Mouse (Mus musculus): Measurements from ENCODE around the gene Spaca4. TPM values are rescaled to one million over a fixed set of nuclear protein-coding genes. Genes with fewer than 3 reads are reported as not detected.

The Spaca4 gene
- polyA plus RNA-seq, 1 experiment from 2014 or later, result not detected

DNA sequence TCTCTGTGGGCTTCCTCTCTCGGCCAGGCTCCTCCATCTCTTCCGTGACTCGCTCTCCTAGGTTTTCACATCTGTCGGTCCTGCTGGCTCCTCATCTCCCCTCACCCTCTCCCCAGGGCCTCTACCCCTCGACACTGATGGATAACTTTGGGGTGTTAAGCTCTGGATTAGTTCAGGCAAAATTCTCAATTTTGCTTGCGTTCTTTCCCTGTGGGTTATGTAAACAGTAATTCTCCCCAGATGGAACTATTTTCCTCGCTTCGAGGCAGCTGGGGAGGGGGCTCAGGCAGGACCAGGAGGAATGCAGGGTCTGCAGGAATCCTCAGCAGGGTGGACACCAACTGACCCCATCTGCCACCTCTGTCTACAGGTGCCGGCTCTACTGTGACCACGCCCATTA is 39.8 kb downstream of the Spaca4 start:
- no peaks in the 10 kb centered on the region for H3K9me3 ChIP-seq
- no peak overlapping the region for H3K4me2 ChIP-seq (replicated peaks)
- H3K4me3 ChIP-seq, result no peak overlapping the region
- H3K9ac ChIP-seq (replicated peaks), result no peak overlapping the region
- H3K27ac ChIP-seq (replicated peaks), result no peak overlapping the region
- no peaks in the 10 kb centered on the region for H3K27me3 ChIP-seq
- WGBS, result 75% methylated on average over 10 of the region's 10 CpGs
- H3K36me3 ChIP-seq, result no peaks in the 10 kb centered on the region
- H3K4me1 ChIP-seq, result peaks cover 8% of the 10 kb centered on the region
- no peak for ATAC-seq (replicated peaks)

DNA sequence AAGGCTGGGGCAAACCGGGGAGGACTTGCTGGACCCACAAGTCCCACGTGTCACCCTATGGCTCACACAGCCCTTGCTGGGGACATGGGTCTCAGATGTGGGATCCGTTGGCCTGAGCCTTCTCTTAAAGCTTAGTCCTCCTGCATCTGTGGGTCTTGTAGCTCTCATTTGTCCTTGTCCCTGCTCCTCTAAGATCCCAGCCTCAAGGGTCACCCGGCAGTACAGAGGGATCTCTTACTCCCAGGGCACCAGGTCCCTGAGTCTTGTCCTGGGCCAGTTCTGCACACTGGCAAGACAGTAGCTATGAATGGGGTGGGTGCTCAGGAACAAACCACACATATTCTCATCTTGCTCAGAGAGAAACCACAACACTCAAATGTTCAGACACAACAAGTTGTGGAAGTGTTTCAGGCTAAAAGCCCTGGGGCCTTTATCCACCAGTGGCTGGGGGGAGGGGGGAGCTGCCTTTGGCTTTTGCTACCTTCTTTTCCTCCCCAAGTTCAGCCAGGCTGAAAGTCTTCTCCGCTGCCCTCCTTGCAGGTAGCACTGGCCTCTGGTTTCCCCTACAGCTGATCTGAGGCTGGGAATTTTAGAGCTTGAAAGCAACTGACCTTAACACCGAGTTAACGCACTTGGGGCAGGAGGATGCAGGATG is 42.1 kb downstream of the Spaca4 start, which contains the start of gene Ntn5:
Ntn5 (plus strand) TSS at position 627 of the 655 bp plus-strand sequence.
- Histone ChIP-seq H3K27me3 (no peaks in the 10 kb centered on the region), H3K4me3 (no peak within 1 kb of the TSS), H3K4me2 (replicated peaks) (no peak within 1 kb of the TSS), H3K36me3 (no peaks in the 10 kb centered on the region), H3K4me1 (peaks cover 8% of the 10 kb centered on the region), H3K9ac (replicated peaks) (no peak within 1 kb of the TSS), H3K27ac (replicated peaks) (peak within 1 kb of the TSS; percentile 69), H3K9me3 (no peaks in the 10 kb centered on the region)
- no peak for ATAC-seq (replicated peaks)
- WGBS, result 75% methylated on average over 7 of the region's 7 CpGs

DNA sequence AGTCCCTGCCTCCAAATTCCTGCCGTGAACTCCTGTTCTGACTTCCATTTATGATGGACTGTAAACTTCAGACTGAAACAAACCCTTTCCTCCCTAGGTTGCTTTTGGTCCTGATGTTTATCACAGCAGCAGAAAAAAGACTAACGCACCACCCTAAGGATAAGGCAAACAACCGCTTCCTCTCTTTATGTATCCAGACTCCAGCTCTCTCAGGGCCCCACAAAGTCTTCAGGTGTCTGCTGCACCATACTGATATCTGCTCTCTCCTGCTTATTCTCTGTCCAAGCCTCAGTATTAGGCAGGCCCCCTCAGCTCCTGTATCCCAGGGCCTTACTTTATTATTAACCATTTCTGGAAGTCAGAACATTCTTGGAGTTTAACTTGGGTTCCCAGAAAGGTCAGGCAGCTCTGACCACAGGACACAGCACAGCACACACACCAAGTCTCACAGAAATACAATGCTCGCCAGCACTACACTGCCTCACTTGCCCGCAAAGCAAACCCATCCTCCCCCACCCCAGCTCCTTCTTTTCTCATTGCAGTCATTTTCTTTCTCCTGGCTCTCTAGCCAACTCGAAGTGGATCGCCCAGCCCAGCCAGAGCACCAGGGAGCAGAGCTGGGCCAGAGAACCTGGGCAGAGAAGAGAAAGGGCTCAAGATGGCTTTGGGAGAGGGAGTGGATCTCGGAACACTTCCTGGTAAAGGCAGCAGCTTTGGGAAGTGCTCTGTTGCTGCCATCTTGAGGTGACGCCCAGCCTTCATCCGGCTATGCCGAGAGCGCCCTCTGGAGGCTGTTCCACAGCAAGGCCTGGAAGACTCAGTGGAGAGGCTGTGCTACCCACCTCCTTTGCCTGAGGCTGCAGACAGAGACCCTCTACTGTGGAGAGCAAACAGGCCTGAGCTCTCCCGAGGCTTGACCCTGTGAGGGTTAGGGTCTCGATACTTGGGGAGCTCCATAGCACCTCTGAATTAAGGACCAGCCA is 43.2 kb downstream of the Spaca4 start:
- H3K27me3 ChIP-seq, result no peaks in the 10 kb centered on the region
- H3K9ac ChIP-seq (replicated peaks), result 0 out of 2 replicates have a peak overlapping the region, but pooled peaks have one; percentile 33
- H3K27ac ChIP-seq (replicated peaks), result peak overlapping the region; percentile 69
- no peaks in the 10 kb centered on the region for H3K36me3 ChIP-seq
- ATAC-seq (replicated peaks), result peak; percentile 79
- H3K4me1 ChIP-seq, result peaks cover 8% of the 10 kb centered on the region
- H3K4me3 ChIP-seq, result peak overlapping the region; percentile 16
- H3K9me3 ChIP-seq, result no peaks in the 10 kb centered on the region
- WGBS, result 29% methylated on average over 14 of the region's 14 CpGs
- H3K4me2 ChIP-seq (replicated peaks), result peak overlapping the region; percentile 32

DNA sequence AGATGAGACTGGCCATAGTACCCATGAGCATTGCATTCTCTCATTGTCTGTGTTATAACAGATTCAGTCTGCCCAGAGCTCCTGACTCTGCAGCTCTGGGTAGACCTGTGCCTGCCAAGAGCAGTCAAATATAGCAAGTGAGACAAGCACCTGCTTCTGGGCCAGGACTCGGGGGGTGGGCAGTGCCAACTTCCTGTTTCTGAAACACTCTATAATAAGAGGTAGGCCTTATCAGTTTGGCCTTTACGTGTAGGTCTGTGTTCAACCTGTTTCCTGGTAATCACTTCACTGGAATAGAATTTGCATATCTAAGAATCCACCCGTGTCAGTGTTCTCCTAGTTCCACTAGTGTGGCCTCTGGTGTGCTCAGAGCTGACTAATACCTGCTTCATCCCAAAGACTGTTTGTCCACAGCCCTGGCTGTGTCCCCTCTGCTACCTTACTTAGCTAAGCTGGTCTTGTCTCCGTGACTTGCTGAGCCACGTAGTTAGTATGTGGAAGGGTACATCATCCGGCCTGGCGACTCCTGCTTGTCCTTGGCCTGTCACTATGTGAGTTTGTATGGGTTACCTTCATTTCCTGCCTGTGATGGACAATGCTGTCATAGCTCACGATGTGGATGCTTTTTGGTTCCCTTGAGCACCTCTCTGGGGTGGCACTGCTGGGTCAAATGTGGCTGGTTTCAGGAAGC is 44.4 kb downstream of the Spaca4 start:
- no peak overlapping the region for H3K9ac ChIP-seq (replicated peaks)
- H3K27ac ChIP-seq (replicated peaks), result no peak overlapping the region
- H3K4me1 ChIP-seq, result peaks cover 8% of the 10 kb centered on the region
- ATAC-seq (replicated peaks), result no peak
- no peak overlapping the region for H3K4me2 ChIP-seq (replicated peaks)
- 89% methylated on average over 8 of the region's 8 CpGs for WGBS
- no peaks in the 10 kb centered on the region for H3K9me3 ChIP-seq
- no peak overlapping the region for H3K4me3 ChIP-seq
- no peaks in the 10 kb centered on the region for H3K36me3 ChIP-seq
- H3K27me3 ChIP-seq, result no peaks in the 10 kb centered on the region

DNA sequence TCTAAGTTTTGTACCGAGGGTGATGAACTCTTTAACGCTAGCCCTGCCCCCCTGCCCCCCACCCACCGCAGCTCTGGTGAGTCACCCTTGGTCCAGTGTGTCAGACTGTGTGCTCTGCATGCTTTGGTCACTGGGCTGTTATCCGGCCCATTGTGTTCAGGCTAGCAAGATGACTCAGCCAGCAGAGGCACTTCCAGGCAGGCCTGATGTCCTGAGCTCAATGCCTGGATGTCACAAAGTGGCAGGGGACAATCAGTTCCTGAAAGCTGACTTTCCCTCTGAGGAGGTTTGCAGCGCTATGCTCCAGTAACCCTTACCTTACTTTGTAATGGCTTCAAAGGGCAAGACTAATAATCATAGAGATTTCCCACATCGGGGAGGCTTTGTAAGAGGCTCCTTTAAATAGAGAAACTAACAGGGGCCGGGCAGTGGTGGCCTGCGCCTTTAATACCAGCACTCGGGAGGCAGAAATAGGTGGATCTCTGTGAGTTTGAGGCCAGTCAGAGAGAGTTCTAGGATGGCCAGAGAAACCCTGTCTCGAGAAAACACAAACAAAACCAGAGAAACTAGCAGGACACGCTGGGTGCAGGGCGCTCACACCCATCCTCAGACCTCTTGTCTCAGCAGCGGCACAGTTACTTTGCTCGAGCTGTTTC is 45.5 kb downstream of the Spaca4 start:
- Histone ChIP-seq H3K9ac (replicated peaks) (no peak overlapping the region), H3K4me2 (replicated peaks) (no peak overlapping the region), H3K9me3 (no peaks in the 10 kb centered on the region), H3K27ac (replicated peaks) (no peak overlapping the region), H3K4me3 (no peak overlapping the region), H3K4me1 (peaks cover 8% of the 10 kb centered on the region), H3K27me3 (no peaks in the 10 kb centered on the region), H3K36me3 (no peaks in the 10 kb centered on the region)
- WGBS, result 72% methylated on average over 14 of the region's 14 CpGs
- ATAC-seq (replicated peaks), result no peak

DNA sequence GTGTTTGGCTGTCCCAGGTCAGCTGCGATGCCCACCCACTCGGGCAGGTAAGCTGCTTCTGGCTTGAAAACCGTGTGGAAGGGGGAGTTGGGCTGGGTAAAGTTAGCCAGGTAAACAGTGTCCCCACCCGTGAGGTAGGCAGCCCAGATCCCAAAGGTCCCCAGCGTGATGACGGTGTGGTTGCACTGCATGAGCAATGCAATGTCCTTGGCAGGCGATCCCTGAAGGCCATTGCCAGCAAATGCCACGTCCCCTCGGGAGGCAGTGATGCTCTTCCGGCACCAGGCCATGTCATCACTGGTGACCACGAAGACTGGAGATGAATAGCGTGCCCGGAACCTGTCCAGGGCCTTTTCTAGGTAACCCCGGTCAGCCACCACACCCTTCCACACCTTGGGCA is 47.1 kb downstream of the Spaca4 start:
- Histone ChIP-seq H3K36me3 (no peaks in the 10 kb centered on the region), H3K4me2 (replicated peaks) (no peak overlapping the region), H3K9ac (replicated peaks) (no peak overlapping the region), H3K4me3 (no peak overlapping the region), H3K27ac (replicated peaks) (no peak overlapping the region), H3K27me3 (no peaks in the 10 kb centered on the region), H3K4me1 (peaks cover 8% of the 10 kb centered on the region), H3K9me3 (no peaks in the 10 kb centered on the region)
- ATAC-seq (replicated peaks), result no peak
- WGBS, result 89% methylated on average over 14 of the region's 14 CpGs

DNA sequence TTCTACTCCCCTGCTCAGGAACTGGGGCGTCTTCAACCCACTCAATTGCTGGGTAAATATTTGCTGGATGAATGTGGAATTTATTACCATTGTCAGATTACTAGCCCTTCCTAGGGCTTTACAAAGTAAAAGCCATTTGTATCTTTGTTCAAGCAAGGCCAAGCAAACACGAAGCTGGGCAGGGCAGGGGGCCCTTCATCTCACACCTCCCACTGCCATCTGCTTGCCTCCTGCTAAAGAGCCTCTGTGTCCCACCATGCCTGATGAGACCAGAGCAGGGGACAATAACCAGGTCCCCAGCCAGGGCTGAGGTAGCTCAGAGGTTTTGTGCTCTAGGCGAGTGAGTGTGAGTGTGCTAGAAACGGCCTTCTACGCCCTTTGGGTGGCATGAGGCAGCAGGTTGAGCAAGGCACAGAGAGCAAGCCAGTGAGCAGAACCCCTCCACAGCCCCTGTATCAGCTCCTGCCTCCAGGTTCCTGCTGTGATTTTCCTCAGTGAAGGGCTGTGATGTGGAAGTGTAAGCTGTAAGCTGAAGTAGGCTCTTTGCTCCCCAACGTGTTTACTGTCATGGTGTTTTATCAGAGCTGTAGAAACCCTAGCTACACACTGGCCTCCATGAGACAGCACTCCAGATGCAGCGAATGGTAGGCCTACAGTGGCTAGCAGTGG is 47.9 kb downstream of the Spaca4 start:
- no peak for ATAC-seq (replicated peaks)
- no peak overlapping the region for H3K4me3 ChIP-seq
- no peak overlapping the region for H3K4me2 ChIP-seq (replicated peaks)
- no peaks in the 10 kb centered on the region for H3K36me3 ChIP-seq
- WGBS, result 82% methylated on average over 7 of the region's 7 CpGs
- no peaks in the 10 kb centered on the region for H3K9me3 ChIP-seq
- H3K27ac ChIP-seq (replicated peaks), result no peak overlapping the region
- H3K9ac ChIP-seq (replicated peaks), result no peak overlapping the region
- peaks cover 6% of the 10 kb centered on the region for H3K4me1 ChIP-seq
- H3K27me3 ChIP-seq, result no peaks in the 10 kb centered on the region

Other genes with a start within 250 kb of the Spaca4 start
- 0.14 and 0.18 TPM in 2 replicates for gene Tulp2, start 243.9 kb downstream of the Spaca4 start, polyA plus RNA-seq (2015; fragmentation: Nextera tagmentation; extraction: Ambion mirVana)
- gene Gm45808, start 239.0 kb downstream of the Spaca4 start, polyA plus RNA-seq (2015; fragmentation: Nextera tagmentation; extraction: Ambion mirVana), result not detected in 2 replicates
- 2.3 and 2.6 TPM in 2 replicates for gene Dhdh, start 237.0 kb downstream of the Spaca4 start, polyA plus RNA-seq (2015; fragmentation: Nextera tagmentation; extraction: Ambion mirVana)
- 95.0 and 95.7 TPM in 2 replicates for gene Nucb1, start 215.4 kb downstream of the Spaca4 start, polyA plus RNA-seq (2015; fragmentation: Nextera tagmentation; extraction: Ambion mirVana)
- gene Ppp1r15a, start 199.5 kb downstream of the Spaca4 start, polyA plus RNA-seq (2015; fragmentation: Nextera tagmentation; extraction: Ambion mirVana), result 15.4 and 15.6 TPM in 2 replicates
- gene Plekha4, start 199.5 kb downstream of the Spaca4 start, polyA plus RNA-seq (2015; fragmentation: Nextera tagmentation; extraction: Ambion mirVana), result 0.72 and 0.92 TPM in 2 replicates
- gene Hsd17b14, start 170.9 kb downstream of the Spaca4 start, polyA plus RNA-seq (2015; fragmentation: Nextera tagmentation; extraction: Ambion mirVana), result not detected in 2 replicates
- 21.6 and 23.3 TPM in 2 replicates for gene Bcat2, start 155.7 kb downstream of the Spaca4 start, polyA plus RNA-seq (2015; fragmentation: Nextera tagmentation; extraction: Ambion mirVana)
- gene Fgf21, start 110.3 kb downstream of the Spaca4 start, polyA plus RNA-seq (2015; fragmentation: Nextera tagmentation; extraction: Ambion mirVana), result not detected in 2 replicates
- gene Fut1, start 108.5 kb downstream of the Spaca4 start, polyA plus RNA-seq (2015; fragmentation: Nextera tagmentation; extraction: Ambion mirVana), result not detected in 2 replicates
- 0.17 TPM in 1 of 2 replicates, not detected in the other for gene Izumo1, start 104.0 kb downstream of the Spaca4 start, polyA plus RNA-seq (2015; fragmentation: Nextera tagmentation; extraction: Ambion mirVana)
- gene Rasip1, start 98.3 kb downstream of the Spaca4 start, polyA plus RNA-seq (2015; fragmentation: Nextera tagmentation; extraction: Ambion mirVana), result 15.5 and 16.6 TPM in 2 replicates
- gene Mamstr, start 85.8 kb downstream of the Spaca4 start, polyA plus RNA-seq (2015; fragmentation: Nextera tagmentation; extraction: Ambion mirVana), result 2.5 and 2.7 TPM in 2 replicates
- gene Fut2, start 59.4 kb downstream of the Spaca4 start, polyA plus RNA-seq (2015; fragmentation: Nextera tagmentation; extraction: Ambion mirVana), result 0.31 TPM in 1 of 2 replicates, not detected in the other
- gene Ntn5, start 41.8 kb downstream of the Spaca4 start, polyA plus RNA-seq (2015; fragmentation: Nextera tagmentation; extraction: Ambion mirVana), result 0.29 and 0.45 TPM in 2 replicates
- 0.14 TPM in 1 of 2 replicates, not detected in the other for gene Sec1, start 31.4 kb downstream of the Spaca4 start, polyA plus RNA-seq (2015; fragmentation: Nextera tagmentation; extraction: Ambion mirVana)
- gene Car11, start 26.0 kb downstream of the Spaca4 start, polyA plus RNA-seq (2015; fragmentation: Nextera tagmentation; extraction: Ambion mirVana), result 39.0 and 39.8 TPM in 2 replicates
- gene Dbp, start 20.7 kb downstream of the Spaca4 start, polyA plus RNA-seq (2015; fragmentation: Nextera tagmentation; extraction: Ambion mirVana), result 3.6 and 4.1 TPM in 2 replicates
- gene Rpl18, start 10.4 kb downstream of the Spaca4 start, polyA plus RNA-seq (2015; fragmentation: Nextera tagmentation; extraction: Ambion mirVana), result 633 and 683 TPM in 2 replicates
- gene Sphk2, start 7.8 kb downstream of the Spaca4 start, polyA plus RNA-seq (2015; fragmentation: Nextera tagmentation; extraction: Ambion mirVana), result 29.0 and 30.2 TPM in 2 replicates
- 0.37 and 1.0 TPM in 2 replicates for gene Fam83e, start 4.6 kb downstream of the Spaca4 start, polyA plus RNA-seq (2015; fragmentation: Nextera tagmentation; extraction: Ambion mirVana)
- gene Lmtk3, start 57.9 kb upstream of the Spaca4 start, polyA plus RNA-seq (2015; fragmentation: Nextera tagmentation; extraction: Ambion mirVana), result 21.7 and 22.9 TPM in 2 replicates
- gene Sult2b1, start 58.9 kb upstream of the Spaca4 start, polyA plus RNA-seq (2015; fragmentation: Nextera tagmentation; extraction: Ambion mirVana), result 6.0 and 7.6 TPM in 2 replicates
- 376 and 383 TPM in 2 replicates for gene Cyth2, start 88.8 kb upstream of the Spaca4 start, polyA plus RNA-seq (2015; fragmentation: Nextera tagmentation; extraction: Ambion mirVana)
- 0.55 and 0.98 TPM in 2 replicates for gene Kcnj14, start 99.0 kb upstream of the Spaca4 start, polyA plus RNA-seq (2015; fragmentation: Nextera tagmentation; extraction: Ambion mirVana)
- gene Grwd1, start 105.1 kb upstream of the Spaca4 start, polyA plus RNA-seq (2015; fragmentation: Nextera tagmentation; extraction: Ambion mirVana), result 46.8 and 46.9 TPM in 2 replicates
- gene Kdelr1, start 147.0 kb upstream of the Spaca4 start, polyA plus RNA-seq (2015; fragmentation: Nextera tagmentation; extraction: Ambion mirVana), result 33.3 and 38.3 TPM in 2 replicates
- 0.84 and 0.92 TPM in 2 replicates for gene Grin2d, start 152.6 kb upstream of the Spaca4 start, polyA plus RNA-seq (2015; fragmentation: Nextera tagmentation; extraction: Ambion mirVana)
- gene Syngr4, start 170.9 kb upstream of the Spaca4 start, polyA plus RNA-seq (2015; fragmentation: Nextera tagmentation; extraction: Ambion mirVana), result 0.33 TPM in 1 of 2 replicates, not detected in the other
- gene Tmem143, start 171.1 kb upstream of the Spaca4 start, polyA plus RNA-seq (2015; fragmentation: Nextera tagmentation; extraction: Ambion mirVana), result 4.8 and 5.7 TPM in 2 replicates
- 17.2 and 18.5 TPM in 2 replicates for gene Emp3, start 195.6 kb upstream of the Spaca4 start, polyA plus RNA-seq (2015; fragmentation: Nextera tagmentation; extraction: Ambion mirVana)
- 2.5 and 4.9 TPM in 2 replicates for gene Ccdc114, start 198.3 kb upstream of the Spaca4 start, polyA plus RNA-seq (2015; fragmentation: Nextera tagmentation; extraction: Ambion mirVana)

All from forebrain, embryonic 15.5 days (tissue).